Mouse (Mus musculus) cortical plate, adult 2 months (tissue): ENCODE measurements around the gene Zzz3. TPM values are rescaled to one million over a fixed set of nuclear protein-coding genes. Genes with fewer than 3 reads are reported as not detected.
"Not testable (repeated sequence)": the region's sequence is repeated elsewhere in the genome, so short reads cannot be mapped to it uniquely, and the experiment has no call there.

Experiments used
- H3K27ac ChIP-seq: fragments of 200-500 bp; 2 replicates; pipeline ENCODE4 v1.5.1; 2012; ENCODE audit warnings: low read length, control low read depth, inconsistent platforms; ENCODE audit not compliant: insufficient read depth
- H3K4me1 ChIP-seq: fragments of 200-500 bp; 2 replicates; pipeline ENCODE4 v1.6.1; 2011; ENCODE audit warnings: low read length; ENCODE audit not compliant: control insufficient read depth, insufficient read depth
- H3K4me3 ChIP-seq: fragments of 200-500 bp; 2 replicates; pipeline ENCODE4 v1.5.1; 2011; ENCODE audit warnings: mild to moderate bottlenecking, low read length, control low read depth; ENCODE audit not compliant: insufficient read depth
- CTCF ChIP-seq: fragments of 200-500 bp; IDR thresholded peaks from 2 replicates; pipeline ENCODE4 v1.5.1; 2011; ENCODE audit warnings: mild to moderate bottlenecking, control low read depth, low read length; ENCODE audit not compliant: insufficient read depth; ENCODE audit errors: extremely low read depth
- POLR2A ChIP-seq: fragments of 200-500 bp; IDR thresholded peaks from 2 replicates; pipeline ENCODE4 v1.6.1; 2011; ENCODE audit warnings: mild to moderate bottlenecking, low read length, control low read depth; ENCODE audit not compliant: insufficient read depth; ENCODE audit errors: extremely low read depth
- polyA plus RNA-seq: library from polyadenylated mRNA; depleted of rRNA; stranded (reverse); fragments of >200 nt; gene quantifications from 2 replicates; pipeline ENCODE4 v1.2.3, GENCODE M21; 2012

Zzz3 gene
- polyA plus RNA-seq, 1 experiment, result 22.9 TPM

GRCm38 (mm10) chr3:152412362-152412761 is 17.1 kb downstream of the Zzz3 start:
- no peak overlapping the region for H3K4me3 ChIP-seq
- TF ChIP-seq POLR2A (no peak), CTCF (no peak)
- no peaks in the 10 kb centered on the region; the same call in 1 of the 2 replicates for H3K4me1 ChIP-seq
- H3K27ac ChIP-seq, result no peak overlapping the region

- TF ChIP-seq CTCF (no peak), POLR2A (no peak)
- no peak overlapping the region for H3K4me3 ChIP-seq
- H3K27ac ChIP-seq, result no peak overlapping the region
- H3K4me1 ChIP-seq, result peaks cover 1% of the 10 kb centered on the region
Measured at GRCm38 (mm10) chr3:152428925-152429324, 33.7 kb downstream of the Zzz3 start.

- no peak for TF ChIP-seq CTCF
- TF ChIP-seq POLR2A, result no peak
- peaks cover 3% of the 10 kb centered on the region for H3K4me1 ChIP-seq
- no peak overlapping the region for H3K27ac ChIP-seq
- H3K4me3 ChIP-seq, result no peak overlapping the region
Measured at GRCm38 (mm10) chr3:152432677-152433076, 37.4 kb downstream of the Zzz3 start.

- peaks cover 3% of the 10 kb centered on the region for H3K4me1 ChIP-seq
- TF ChIP-seq POLR2A, result no peak
- no peak for TF ChIP-seq CTCF
- H3K27ac ChIP-seq, result no peak overlapping the region
- H3K4me3 ChIP-seq, result no peak overlapping the region
Measured at GRCm38 (mm10) chr3:152435590-152435989, 40.3 kb downstream of the Zzz3 start.

GRCm38 (mm10) chr3:152438068-152438467 is 42.8 kb downstream of the Zzz3 start:
- TF ChIP-seq CTCF (no peak), POLR2A (no peak)
- no peak overlapping the region for H3K27ac ChIP-seq
- H3K4me1 ChIP-seq, result peaks cover 3% of the 10 kb centered on the region
- H3K4me3 ChIP-seq, result no peak overlapping the region

- H3K27ac ChIP-seq, result no peak overlapping the region
- no peaks in the 10 kb centered on the region for H3K4me1 ChIP-seq
- no peak overlapping the region for H3K4me3 ChIP-seq
- TF ChIP-seq CTCF (no peak), POLR2A (no peak)
Measured at GRCm38 (mm10) chr3:152442795-152443194, 47.5 kb downstream of the Zzz3 start.

- no peak overlapping the region for H3K4me3 ChIP-seq
- H3K4me1 ChIP-seq, result no peaks in the 10 kb centered on the region
- TF ChIP-seq CTCF (no peak), POLR2A (no peak)
- H3K27ac ChIP-seq, result no peak overlapping the region
Measured at GRCm38 (mm10) chr3:152444114-152444513, 48.8 kb downstream of the Zzz3 start.

- Histone ChIP-seq H3K27ac (no peak overlapping the region), H3K4me1 (no peaks in the 10 kb centered on the region), H3K4me3 (no peak overlapping the region)
- TF ChIP-seq POLR2A (no peak), CTCF (no peak)
Measured at GRCm38 (mm10) chr3:152446966-152447365, 51.7 kb downstream of the Zzz3 start.

GRCm38 (mm10) chr3:152453163-152453562 is 57.9 kb downstream of the Zzz3 start:
- TF ChIP-seq POLR2A, result no peak
- no peak for TF ChIP-seq CTCF
- no peak overlapping the region for H3K27ac ChIP-seq
- no peaks in the 10 kb centered on the region for H3K4me1 ChIP-seq
- H3K4me3 ChIP-seq, result no peak overlapping the region

GRCm38 (mm10) chr3:152457308-152458035 is 62.2 kb downstream of the Zzz3 start:
- Histone ChIP-seq H3K4me1 (peaks cover 6% of the 10 kb centered on the region), H3K27ac (no peak overlapping the region), H3K4me3 (no peak overlapping the region)
- TF ChIP-seq CTCF (no peak), POLR2A (no peak)

GRCm38 (mm10) chr3:152458875-152459274 is 63.6 kb downstream of the Zzz3 start:
- not testable (repeated sequence) for H3K4me3 ChIP-seq, H3K27ac ChIP-seq, H3K4me1 ChIP-seq
